Mouse (Mus musculus) kidney, adult 18-20 months (tissue): ENCODE data around the gene Map2k1.
"Not testable (repeated sequence)": the region's sequence is repeated elsewhere in the genome, so short reads cannot be mapped to it uniquely, and the experiment has no call there.

Experiments used
- DNase-seq: peaks from one replicate; pipeline ENCODE4 v3.0.0; 2021

The Map2k1 gene

GRCm38 (mm10) chr9:64202331-64202730, 51.1 kb downstream of the Map2k1 start:
- no peak for DNase-seq

GRCm38 (mm10) chr9:64199897-64200296, 53.5 kb downstream of the Map2k1 start:
- peak; percentile 42 for DNase-seq

GRCm38 (mm10) chr9:64198763-64199418, 54.5 kb downstream of the Map2k1 start:
- not testable (repeated sequence) for DNase-seq

- DNase-seq: no peak
Measured at GRCm38 (mm10) chr9:64198068-64198762, 55.2 kb downstream of the Map2k1 start.

- DNase-seq: no peak
Measured at GRCm38 (mm10) chr9:64197524-64197923, 55.9 kb downstream of the Map2k1 start.

GRCm38 (mm10) chr9:64195554-64195953, 57.9 kb downstream of the Map2k1 start:
- no peak for DNase-seq

GRCm38 (mm10) chr9:64193879-64194278, 59.6 kb downstream of the Map2k1 start:
- DNase-seq: no peak

GRCm38 (mm10) chr9:64184166-64184840, 69.1 kb downstream of the Map2k1 start:
- no peak for DNase-seq

GRCm38 (mm10) chr9:64183295-64183694, 70.1 kb downstream of the Map2k1 start:
- not testable (repeated sequence) for DNase-seq

GRCm38 (mm10) chr9:64178974-64179646, 74.3 kb downstream of the Map2k1 start, which contains the start of gene Snapc5:
Gene Snapc5 (plus strand): TSS chr9:64179274.
- DNase-seq: peak; percentile 93

GRCm38 (mm10) chr9:64178610-64178973, 74.8 kb downstream of the Map2k1 start:
- DNase-seq: no peak

GRCm38 (mm10) chr9:64175378-64175777, 78.1 kb downstream of the Map2k1 start:
- DNase-seq: no peak

- DNase-seq: no peak
Measured at GRCm38 (mm10) chr9:64174766-64175165, 78.7 kb downstream of the Map2k1 start.

- DNase-seq: no peak
Measured at GRCm38 (mm10) chr9:64174341-64174740, 79.1 kb downstream of the Map2k1 start.

- no peak for DNase-seq
Measured at GRCm38 (mm10) chr9:64173666-64174220, 79.7 kb downstream of the Map2k1 start.

- DNase-seq: peak; percentile 89
Measured at GRCm38 (mm10) chr9:64172816-64173665, 80.4 kb downstream of the Map2k1 start, which contains the start of the genes Zwilch and Rpl4. Gene Zwilch (minus strand): TSS chr9:64173104. Gene Rpl4 (plus strand): TSS chr9:64173375.

GRCm38 (mm10) chr9:64172145-64172815, 81.2 kb downstream of the Map2k1 start:
- DNase-seq: no peak

GRCm38 (mm10) chr9:64169967-64170366, 83.5 kb downstream of the Map2k1 start:
- DNase-seq: not testable (repeated sequence)

- no peak for DNase-seq
Measured at GRCm38 (mm10) chr9:64160471-64160870, 93.0 kb downstream of the Map2k1 start.

- DNase-seq: no peak
Measured at GRCm38 (mm10) chr9:64156641-64157040, 96.8 kb downstream of the Map2k1 start.

GRCm38 (mm10) chr9:64139879-64140278, 113.6 kb downstream of the Map2k1 start:
- no peak for DNase-seq
